Mouse (Mus musculus): ENCODE measurements around the gene Hspe1.

The Hspe1 gene

DNA sequence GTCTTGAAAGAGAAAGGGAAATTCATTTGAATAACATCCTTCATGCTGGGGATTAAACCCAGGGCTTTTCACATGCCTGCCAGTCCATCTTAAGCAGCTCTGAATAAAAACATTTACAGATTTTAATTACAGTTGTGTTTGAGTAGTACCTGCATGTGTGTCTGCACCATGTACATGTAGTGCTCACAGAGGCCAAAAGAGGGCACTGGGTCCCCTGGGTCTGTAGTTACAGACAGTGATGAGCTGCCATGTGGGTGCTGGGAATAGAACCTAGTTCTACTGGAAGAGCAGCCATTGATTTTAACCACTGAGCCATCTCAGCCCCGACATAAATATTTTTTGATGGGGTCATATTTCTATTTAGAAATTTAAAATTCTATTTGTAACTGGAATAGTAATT lies 47.9 kb downstream of the Hspe1 start:
- no peak for DNase-seq
